Mouse (Mus musculus): ENCODE data around the gene Bcas2.
"Not testable (repeated sequence)": the region's sequence is repeated elsewhere in the genome, so short reads cannot be mapped to it uniquely, and the experiment has no call there.

Bcas2 gene

DNA sequence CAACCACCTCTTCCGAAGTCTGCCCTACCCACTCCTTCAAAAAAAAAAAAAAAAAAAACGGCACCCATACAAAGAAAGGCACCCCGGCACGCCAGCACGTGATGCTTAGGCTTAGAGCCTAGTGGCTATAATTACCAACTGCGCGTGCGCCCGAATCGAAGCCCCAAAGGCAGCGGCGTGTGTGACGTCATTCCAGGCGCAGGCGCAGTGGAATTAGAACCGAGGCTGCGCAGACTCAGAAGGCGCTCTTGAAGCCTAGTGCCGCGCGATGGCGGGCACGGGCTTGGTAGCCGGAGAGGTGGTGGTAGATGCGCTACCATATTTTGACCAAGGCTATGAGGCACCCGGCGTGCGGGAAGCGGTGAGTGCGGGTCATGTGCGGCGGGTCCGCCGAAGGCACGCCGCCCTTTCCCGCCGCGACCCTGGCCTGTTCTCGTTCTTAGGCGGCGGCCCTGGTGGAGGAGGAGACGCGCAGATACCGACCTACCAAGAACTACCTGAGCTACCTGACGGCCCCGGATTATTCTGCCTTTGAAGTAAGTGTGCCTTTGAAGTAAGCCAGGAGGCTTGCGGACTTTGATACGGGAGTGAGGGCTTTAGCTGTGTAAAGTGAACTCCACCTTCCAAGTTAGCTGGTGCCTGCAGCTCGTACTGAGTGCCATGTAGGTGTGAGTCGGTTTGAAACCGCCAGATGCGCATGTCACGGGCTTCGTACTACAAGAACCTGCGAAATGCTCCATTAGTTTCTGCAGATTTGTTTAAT, at the start of gene Bcas2:
Bcas2 (plus strand) TSS at position 151 of the 763 bp plus-strand sequence.
- in situ Hi-C loops (cut with MseI, MboI): no loop called here

GRCm38 (mm10) chr3:103123636-103124035, 47.8 kb upstream of the Bcas2 start:
- in situ Hi-C loops (cut with MseI, MboI): no loop called here

GRCm38 (mm10) chr3:103126138-103126537, 45.3 kb upstream of the Bcas2 start:
- in situ Hi-C loops (cut with MseI, MboI): no loop called here

- in situ Hi-C loops (cut with MseI, MboI): no loop called here
Measured at GRCm38 (mm10) chr3:103127177-103127576, 44.3 kb upstream of the Bcas2 start.

DNA sequence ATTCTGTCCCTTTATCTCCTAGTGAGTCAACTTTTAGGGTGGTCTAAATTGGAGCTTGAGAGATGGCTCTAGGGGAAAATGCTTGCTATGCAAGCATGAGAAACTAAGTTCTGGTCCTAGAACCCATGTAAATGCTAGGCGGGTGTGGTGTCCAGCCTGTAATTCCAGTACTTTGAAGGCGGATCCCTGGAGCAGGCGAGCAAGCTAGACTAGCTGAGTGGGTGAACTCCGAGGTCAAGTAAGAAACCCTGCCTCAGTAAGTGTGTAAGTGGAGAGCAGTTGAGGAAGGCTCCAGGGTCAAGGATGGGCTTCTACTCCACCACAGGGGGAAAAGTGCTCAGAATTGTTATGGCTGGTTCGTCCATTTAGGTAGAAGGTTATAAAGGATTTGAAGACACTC, 43.7 kb upstream of the Bcas2 start:
- in situ Hi-C loops (cut with MseI, MboI): no loop called here

- in situ Hi-C loops (cut with MseI, MboI): no loop called here
Measured at GRCm38 (mm10) chr3:103128251-103128650, 43.2 kb upstream of the Bcas2 start.

DNA sequence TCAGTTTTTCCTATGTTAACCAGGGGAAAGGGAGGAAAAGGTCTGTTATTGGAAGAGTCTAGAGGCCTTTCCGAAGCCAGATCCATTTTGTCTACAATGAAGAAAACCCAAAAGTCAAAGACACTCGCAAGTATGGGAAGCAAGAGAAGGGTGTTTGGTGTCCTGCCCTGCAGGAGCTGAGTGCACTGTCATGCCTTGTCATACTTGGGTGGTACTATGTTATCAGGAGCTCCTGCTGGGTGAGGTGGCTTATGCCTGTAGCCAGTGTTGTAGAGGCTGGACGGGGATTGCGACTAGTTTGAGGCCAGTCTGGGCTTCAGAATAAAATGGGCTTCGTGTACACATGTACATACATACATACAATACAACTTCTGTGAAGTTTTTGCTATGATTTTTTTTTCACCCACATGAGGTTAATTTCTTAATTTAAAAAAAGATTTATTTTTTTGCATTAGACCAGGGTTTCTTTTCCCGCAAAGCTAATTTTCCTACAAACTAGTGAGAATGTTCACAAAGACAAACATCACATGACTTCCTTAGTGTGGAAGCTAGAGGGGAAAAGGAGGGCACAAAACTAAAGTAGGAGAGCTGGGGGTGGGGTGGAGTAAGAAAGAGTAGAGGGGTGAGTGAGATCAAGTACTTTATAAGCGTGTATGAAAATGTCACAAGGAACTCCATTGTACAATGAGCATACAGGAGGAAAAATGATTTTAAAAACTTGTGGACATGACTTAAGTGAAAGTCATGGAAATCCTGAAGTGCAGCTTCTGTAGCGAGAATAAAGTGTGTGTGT, 41.9 kb upstream of the Bcas2 start:
- in situ Hi-C loops (cut with MseI, MboI): no loop called here

DNA sequence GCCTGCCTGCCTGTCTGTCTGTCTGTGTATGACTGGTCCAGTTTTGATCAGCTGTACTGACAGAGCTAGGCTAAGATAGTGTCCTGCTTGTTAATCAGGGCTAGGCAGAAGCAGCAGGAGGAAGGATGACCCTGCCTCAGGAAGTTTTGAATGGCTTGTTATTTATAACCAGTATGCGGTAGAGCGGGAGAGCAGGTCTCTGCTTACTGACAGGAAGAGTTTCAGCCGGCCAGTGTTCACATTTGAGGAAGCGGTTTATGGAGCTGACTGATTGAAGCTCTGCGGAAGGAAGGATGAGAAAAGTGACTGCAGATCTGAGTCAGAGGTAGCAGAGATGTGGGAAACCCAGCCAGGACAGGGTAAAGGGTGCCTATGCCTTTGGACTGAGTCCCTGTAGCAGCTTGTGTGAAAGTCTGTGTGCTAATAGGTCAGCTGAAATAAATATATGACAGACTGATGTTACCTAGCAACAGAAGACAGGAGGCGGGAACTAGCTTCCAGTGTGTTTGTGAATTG, 41.2 kb upstream of the Bcas2 start:
- in situ Hi-C loops (cut with MseI, MboI): no loop called here

- in situ Hi-C loops (cut with MseI, MboI): no loop called here
Measured at GRCm38 (mm10) chr3:103133098-103133497, 38.4 kb upstream of the Bcas2 start.

GRCm38 (mm10) chr3:103136414-103137077, 34.9 kb upstream of the Bcas2 start:
- in situ Hi-C loops (cut with MseI, MboI): no loop called here

DNA sequence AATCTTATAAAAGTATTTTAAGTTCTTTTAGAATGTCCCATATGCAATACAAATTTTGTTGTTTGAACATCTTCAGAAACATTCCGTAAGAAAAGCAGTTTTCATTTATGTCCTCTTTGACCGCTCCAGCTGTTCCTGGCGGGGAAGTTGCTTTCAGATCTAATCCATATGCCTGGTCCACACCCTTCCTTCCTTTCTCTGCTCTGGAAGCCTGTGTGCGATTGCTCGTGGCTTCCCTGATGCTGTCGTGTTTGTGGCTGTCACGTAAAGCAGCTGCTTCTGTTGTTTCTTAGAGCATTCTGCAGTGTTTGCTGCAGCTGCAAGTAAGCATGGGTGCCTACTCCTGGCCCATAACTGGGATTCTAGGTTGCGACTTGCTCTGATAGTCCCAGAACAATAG, 32.4 kb upstream of the Bcas2 start:
- in situ Hi-C loops (cut with MseI, MboI): no loop called here

DNA sequence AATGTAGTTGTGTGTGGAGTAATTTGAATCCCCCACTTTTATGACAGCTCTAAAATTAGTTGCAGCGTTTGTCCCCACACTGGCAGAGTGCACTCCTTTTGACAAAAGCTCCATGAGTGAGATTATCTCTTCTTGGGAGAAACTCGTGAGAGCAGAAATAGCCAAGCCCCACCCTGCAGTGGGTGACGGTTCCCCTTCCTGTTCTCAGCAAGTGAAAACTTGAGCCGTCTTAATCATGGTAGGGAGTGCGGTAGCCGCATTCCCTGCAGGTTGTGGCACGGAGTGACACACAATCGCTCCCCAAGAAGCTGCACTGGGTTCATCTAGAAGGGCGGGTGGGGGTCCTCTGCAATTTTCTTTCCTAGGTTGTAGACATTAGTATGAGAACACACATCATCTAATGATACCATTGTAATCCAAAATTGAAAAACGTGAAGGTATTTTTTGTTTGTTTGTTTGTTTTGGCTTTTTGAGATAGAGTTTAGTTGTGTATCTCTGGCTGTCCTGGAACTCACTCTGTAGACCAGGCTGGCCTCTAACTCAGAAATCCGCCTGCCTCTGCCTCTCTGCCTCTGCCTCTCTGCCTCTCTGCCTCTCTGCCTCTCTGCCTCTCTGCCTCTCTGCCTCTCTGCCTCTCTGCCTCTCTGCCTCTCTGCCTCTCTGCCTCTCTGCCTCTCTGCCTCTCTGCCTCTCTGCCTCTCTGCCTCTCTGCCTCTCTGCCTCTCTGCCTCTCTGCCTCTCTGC, 31.2 kb upstream of the Bcas2 start:
- in situ Hi-C loops (cut with MseI, MboI): not testable (repeated sequence)

DNA sequence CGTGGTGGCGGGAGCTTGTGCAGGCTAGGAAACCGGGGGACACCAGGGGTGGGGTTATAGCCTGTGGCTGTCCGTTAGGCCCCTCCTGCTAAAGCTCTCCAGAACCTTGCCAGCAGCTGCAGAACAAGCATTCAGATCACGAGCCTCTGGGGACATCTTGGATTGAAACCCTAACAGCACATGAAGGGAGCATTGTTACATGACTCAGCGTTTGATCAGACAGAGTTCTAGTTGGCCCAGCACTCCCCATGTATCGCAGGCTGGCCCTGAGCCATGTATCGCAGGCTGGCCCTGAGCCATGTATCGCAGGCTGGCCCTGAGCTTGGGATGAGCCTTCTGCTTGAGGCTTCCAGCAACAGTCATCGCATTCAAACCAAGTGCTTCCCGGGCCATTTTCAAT, 30.2 kb upstream of the Bcas2 start:
- in situ Hi-C loops (cut with MseI, MboI): no loop called here

DNA sequence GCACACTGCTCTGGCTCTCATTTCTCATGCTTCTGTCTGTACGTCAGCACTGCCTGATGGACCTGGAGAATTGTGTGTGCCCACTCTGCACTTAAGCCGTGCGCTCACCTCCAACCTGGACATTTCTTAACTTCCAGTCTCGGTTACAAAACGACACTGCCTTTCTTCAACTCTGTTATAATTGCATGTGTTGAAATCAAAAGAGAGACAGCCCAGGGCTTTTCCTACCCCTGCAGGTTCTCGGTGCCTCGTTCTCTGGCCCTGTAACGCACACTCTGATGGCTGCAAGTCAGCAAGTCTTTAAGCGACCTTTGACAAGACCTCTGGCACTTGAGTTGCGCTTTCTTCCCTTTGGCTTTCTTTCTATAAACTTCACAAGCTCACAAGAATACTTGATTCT, 29.1 kb upstream of the Bcas2 start:
- in situ Hi-C loops (cut with MseI, MboI): no loop called here

DNA sequence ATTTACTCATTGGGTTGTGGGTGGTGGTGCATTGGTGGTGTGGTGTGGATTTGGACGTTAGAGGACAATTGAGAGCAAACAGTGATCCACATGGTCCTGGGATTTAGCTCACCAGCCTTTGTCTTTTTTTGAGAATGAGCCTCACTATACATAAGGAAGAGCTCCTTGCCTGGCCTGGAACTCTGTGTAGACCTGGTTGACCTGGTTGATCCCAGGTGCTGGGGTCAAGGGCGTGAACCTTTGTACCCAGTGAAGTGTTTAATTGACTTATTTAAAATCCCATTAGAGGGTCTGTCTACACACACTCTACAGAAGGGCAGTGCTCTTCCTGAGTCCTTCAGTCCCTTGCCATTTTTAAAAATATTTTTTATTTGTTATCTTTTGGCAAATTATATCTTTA, 26.1 kb upstream of the Bcas2 start:
- in situ Hi-C loops (cut with MseI, MboI): no loop called here

GRCm38 (mm10) chr3:103145791-103146190, 25.7 kb upstream of the Bcas2 start:
- in situ Hi-C loops (cut with MseI, MboI): no loop called here

DNA sequence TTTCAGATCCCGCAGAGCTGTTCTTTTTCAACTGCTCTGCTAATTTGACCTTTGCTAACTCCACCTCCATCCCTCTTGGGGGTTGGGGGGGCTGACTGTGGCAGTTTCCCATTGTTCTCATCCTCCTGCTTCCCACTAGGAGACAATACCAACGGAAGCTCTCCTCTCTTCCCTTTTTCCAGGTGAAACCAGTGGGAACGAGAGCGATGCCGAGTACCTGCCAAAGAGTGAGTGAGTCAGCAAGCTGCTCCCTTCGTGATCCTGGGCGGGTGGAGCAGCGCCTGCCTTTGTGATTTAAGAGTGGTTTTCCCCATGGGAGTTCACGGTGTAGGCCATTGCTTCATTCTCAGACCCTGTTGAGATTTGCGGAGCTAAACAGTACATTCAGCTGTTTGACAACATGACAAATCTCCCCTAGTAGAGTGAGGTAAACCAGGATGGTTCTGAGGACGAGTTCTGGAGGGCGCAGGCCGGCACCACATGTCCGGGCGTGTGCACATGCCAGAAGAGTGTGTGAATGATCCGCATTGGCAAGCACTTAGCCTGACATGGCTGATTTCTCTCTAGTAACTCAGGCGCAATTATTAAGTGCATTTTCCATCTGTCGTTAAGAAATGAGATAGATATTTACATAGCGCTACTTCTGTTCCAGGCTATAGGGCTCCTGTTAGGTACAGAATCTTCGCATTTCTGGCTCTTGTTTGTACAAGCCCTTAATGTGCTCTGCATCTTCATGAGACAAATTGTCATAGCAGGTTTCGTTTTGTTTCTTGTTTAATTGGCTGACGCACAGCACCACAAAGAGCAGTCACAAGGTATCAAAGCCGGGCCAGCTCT, 24.9 kb upstream of the Bcas2 start:
- in situ Hi-C loops (cut with MseI, MboI): no loop called here

GRCm38 (mm10) chr3:103147775-103148174, 23.7 kb upstream of the Bcas2 start:
- in situ Hi-C loops (cut with MseI, MboI): no loop called here

DNA sequence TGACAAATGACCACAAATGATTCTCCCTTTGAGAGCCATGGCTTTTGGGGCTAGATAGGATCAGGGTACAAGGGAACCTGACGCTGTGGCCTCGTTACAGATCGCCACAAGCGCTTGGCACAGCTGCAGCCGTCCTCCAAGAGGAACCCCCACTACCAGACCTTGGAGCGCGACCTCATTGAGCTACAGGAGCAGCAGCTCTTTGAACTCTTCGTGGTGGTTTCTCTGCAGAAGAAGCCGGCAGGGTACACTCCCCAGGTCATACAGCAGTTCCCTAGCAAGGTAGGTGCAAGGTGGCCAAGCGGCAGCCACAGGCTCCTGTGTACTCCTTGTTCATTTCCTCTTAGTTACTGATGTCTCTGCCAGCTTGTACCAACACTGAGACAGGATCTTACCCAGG, 22.5 kb upstream of the Bcas2 start:
- in situ Hi-C loops (cut with MseI, MboI): no loop called here

- in situ Hi-C loops (cut with MseI, MboI): no loop called here
Measured at GRCm38 (mm10) chr3:103153761-103154160, 17.7 kb upstream of the Bcas2 start.
